Mouse (Mus musculus): ENCODE results near the gene Skint7. TPM values are rescaled to one million over a fixed set of nuclear protein-coding genes. Genes with fewer than 3 reads are reported as not detected.
"Not testable (repeated sequence)": the region's sequence is repeated elsewhere in the genome, so short reads cannot be mapped to it uniquely, and the experiment has no call there.

Skint7 gene
- polyA plus RNA-seq (2015; fragmentation: Nextera tagmentation; extraction: Ambion mirVana): not detected in 2 replicates

- Histone ChIP-seq H3K4me3 (ENCODE audit: low read length) (no peak within 1 kb of the TSS), H3K27ac (ENCODE audit: low read depth, low read length) (no peak within 1 kb of the TSS), H3K9ac (ENCODE audit: low read depth, low read length) (no peak within 1 kb of the TSS), H3K36me3 (ENCODE audit: control insufficient read depth, insufficient read depth, low read length) (no peaks in the 10 kb centered on the region), H3K27me3 (replicated peaks; ENCODE audit: control insufficient read depth, insufficient read depth, low read length) (no peaks in the 10 kb centered on the region), H3K4me2 (ENCODE audit: low read length) (no peak within 1 kb of the TSS), H3K4me1 (ENCODE audit: control insufficient read depth, insufficient read depth, low read depth, low read length) (no peaks in the 10 kb centered on the region), H3K9me3 (ENCODE audit: control insufficient read depth, low read length) (no peaks in the 10 kb centered on the region)
- WGBS: 98% methylated on average over 1 of the region's 1 CpGs
- ATAC-seq: no peak
These were observed at the start of gene Skint7 for GRCm38 (mm10) chr4:111972623-111973022. Gene Skint7, plus strand, starts transcription at chr4:111972923.

GRCm38 (mm10) chr4:111961309-111961708 lies 11.4 kb upstream of the Skint7 start:
- Histone ChIP-seq H3K27me3 (replicated peaks; ENCODE audit: control insufficient read depth, insufficient read depth, low read length) (no peaks in the 10 kb centered on the region), H3K9me3 (ENCODE audit: control insufficient read depth, low read length) (no peaks in the 10 kb centered on the region), H3K4me1 (ENCODE audit: control insufficient read depth, insufficient read depth, low read depth, low read length) (no peaks in the 10 kb centered on the region), H3K4me2 (ENCODE audit: low read length) (no peak overlapping the region), H3K27ac (ENCODE audit: low read depth, low read length) (no peak overlapping the region), H3K36me3 (ENCODE audit: control insufficient read depth, insufficient read depth, low read length) (no peaks in the 10 kb centered on the region), H3K9ac (ENCODE audit: low read depth, low read length) (no peak overlapping the region), H3K4me3 (ENCODE audit: low read length) (no peak overlapping the region)
- 30% methylated on average over 1 of the region's 1 CpGs for WGBS
- no peak for ATAC-seq

GRCm38 (mm10) chr4:111963241-111963640 lies 9.5 kb upstream of the Skint7 start:
- not testable (repeated sequence) for H3K4me3 ChIP-seq (ENCODE audit: low read length); H3K9ac ChIP-seq (ENCODE audit: low read depth, low read length); H3K9me3 ChIP-seq (ENCODE audit: control insufficient read depth, low read length); H3K27ac ChIP-seq (ENCODE audit: low read depth, low read length); H3K4me1 ChIP-seq (ENCODE audit: control insufficient read depth, insufficient read depth, low read depth, low read length); H3K36me3 ChIP-seq (ENCODE audit: control insufficient read depth, insufficient read depth, low read length); H3K27me3 ChIP-seq (replicated peaks; ENCODE audit: control insufficient read depth, insufficient read depth, low read length); H3K4me2 ChIP-seq (ENCODE audit: low read length); ATAC-seq
- 73% methylated on average over 1 of the region's 1 CpGs for WGBS

- Histone ChIP-seq H3K36me3 (ENCODE audit: control insufficient read depth, insufficient read depth, low read length) (no peaks in the 10 kb centered on the region), H3K9me3 (ENCODE audit: control insufficient read depth, low read length) (no peaks in the 10 kb centered on the region), H3K4me2 (ENCODE audit: low read length) (no peak overlapping the region), H3K27ac (ENCODE audit: low read depth, low read length) (no peak overlapping the region), H3K27me3 (replicated peaks; ENCODE audit: control insufficient read depth, insufficient read depth, low read length) (no peaks in the 10 kb centered on the region), H3K4me1 (ENCODE audit: control insufficient read depth, insufficient read depth, low read depth, low read length) (no peaks in the 10 kb centered on the region), H3K4me3 (ENCODE audit: low read length) (no peak overlapping the region), H3K9ac (ENCODE audit: low read depth, low read length) (no peak overlapping the region)
- no peak for ATAC-seq
- 78% methylated on average over 3 of the region's 3 CpGs for WGBS
These were observed 9.1 kb upstream of the Skint7 start for GRCm38 (mm10) chr4:111963669-111964068.

- Histone ChIP-seq H3K27ac (ENCODE audit: low read depth, low read length) (no peak within 1 kb of the TSS), H3K9me3 (ENCODE audit: control insufficient read depth, low read length) (no peaks in the 10 kb centered on the region), H3K4me2 (ENCODE audit: low read length) (no peak within 1 kb of the TSS), H3K36me3 (ENCODE audit: control insufficient read depth, insufficient read depth, low read length) (no peaks in the 10 kb centered on the region), H3K27me3 (replicated peaks; ENCODE audit: control insufficient read depth, insufficient read depth, low read length) (no peaks in the 10 kb centered on the region), H3K9ac (ENCODE audit: low read depth, low read length) (no peak within 1 kb of the TSS), H3K4me1 (ENCODE audit: control insufficient read depth, insufficient read depth, low read depth, low read length) (no peaks in the 10 kb centered on the region), H3K4me3 (ENCODE audit: low read length) (no peak within 1 kb of the TSS)
- no peak for ATAC-seq
These were observed 33.2 kb downstream of the Skint7 start, which contains the start of gene Skint1 for GRCm38 (mm10) chr4:112005969-112006368. Gene Skint1, plus strand, starts transcription at chr4:112006269.

Other genes with a start within 250 kb of the Skint7 start
- gene Slc5a9, start 70.0 kb upstream of the Skint7 start, polyA plus RNA-seq (2015; fragmentation: Nextera tagmentation; extraction: Ambion mirVana): not detected in 2 replicates
- gene Skint8, start 53.5 kb upstream of the Skint7 start, polyA plus RNA-seq (2015; fragmentation: Nextera tagmentation; extraction: Ambion mirVana): not detected in 2 replicates
- gene Skint1, start 33.3 kb downstream of the Skint7 start, polyA plus RNA-seq (2015; fragmentation: Nextera tagmentation; extraction: Ambion mirVana): not detected in 2 replicates
- gene Skint4, start 99.1 kb downstream of the Skint7 start, polyA plus RNA-seq (2015; fragmentation: Nextera tagmentation; extraction: Ambion mirVana): not detected in 2 replicates